Mouse (Mus musculus): ENCODE data around the gene Gm20708.

DNA sequence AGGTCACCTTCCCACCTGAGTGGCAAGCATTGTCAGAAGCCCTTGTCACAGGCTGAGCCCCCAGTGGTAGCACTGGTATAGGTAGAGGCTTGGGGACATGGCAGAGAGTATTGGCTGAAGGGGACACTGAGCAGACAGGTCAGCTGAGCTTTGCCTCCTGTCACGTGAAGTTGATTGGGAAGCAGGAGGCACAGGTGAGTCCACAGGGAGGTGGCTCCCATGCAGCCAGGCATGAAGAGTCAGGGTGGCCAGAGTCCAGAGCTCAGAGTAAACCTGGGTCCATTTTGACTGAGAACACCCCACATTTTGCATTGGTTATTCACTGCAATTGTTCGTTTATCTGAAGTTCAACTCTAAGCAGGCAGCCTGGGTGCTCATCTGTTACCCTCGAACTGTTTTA lies 43.4 kb downstream of the Gm20708 start:
- TF ChIP-seq CTCF (IDR thresholded peaks at IDR 0.05; ENCODE audit: low read depth) = no peak
- TF ChIP-seq EP300 (optimal IDR thresholded peaks at IDR 0.05) = no peak

Data from stomach, postnatal 0 days (tissue).